Mouse (Mus musculus) cerebral cortex, adult 2 months (tissue): Measurements from ENCODE around the gene Cdhr1.

Experiments used
- WGBS: fragments of 180-500 bp; shearing (Covaris S2); methylation state at CpG from one replicate; pipeline ENCODE4 v1.1.7; 2018; 5-methylcytosine and 5-hydroxymethylcytosine counted together

Cdhr1 gene

DNA sequence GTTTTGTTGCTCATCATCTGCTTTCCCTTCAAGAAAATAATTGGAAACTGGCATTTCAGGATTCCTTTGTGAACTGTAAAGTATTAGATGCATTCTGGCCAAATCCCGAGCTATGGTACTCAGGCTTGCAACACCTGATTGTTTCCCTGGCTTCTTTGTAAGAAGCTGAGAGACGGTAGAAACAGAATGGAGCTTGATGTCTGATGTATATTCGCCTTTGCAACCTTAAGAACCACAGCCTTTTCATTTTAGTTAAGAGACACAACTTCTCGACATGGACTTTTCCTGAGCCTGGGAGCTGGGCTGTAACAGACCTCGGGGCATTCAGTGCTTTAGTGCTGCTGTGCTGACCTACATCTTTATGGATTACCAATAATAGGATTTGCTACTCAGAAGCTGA, 30.5 kb downstream of the Cdhr1 start, which contains the start of gene Lrit2:
TSS of gene Lrit2 (plus strand) at position 301 of the 400 bp plus-strand sequence.
- 81% methylated on average over 5 of the region's 5 CpGs for WGBS

- 21% methylated on average over 2 of the region's 2 CpGs for WGBS
Measured at GRCm38 (mm10) chr14:37066636-37067035, 31.5 kb downstream of the Cdhr1 start.

GRCm38 (mm10) chr14:37064849-37065248, 33.3 kb downstream of the Cdhr1 start:
- WGBS: 26% methylated on average over 2 of the region's 2 CpGs

DNA sequence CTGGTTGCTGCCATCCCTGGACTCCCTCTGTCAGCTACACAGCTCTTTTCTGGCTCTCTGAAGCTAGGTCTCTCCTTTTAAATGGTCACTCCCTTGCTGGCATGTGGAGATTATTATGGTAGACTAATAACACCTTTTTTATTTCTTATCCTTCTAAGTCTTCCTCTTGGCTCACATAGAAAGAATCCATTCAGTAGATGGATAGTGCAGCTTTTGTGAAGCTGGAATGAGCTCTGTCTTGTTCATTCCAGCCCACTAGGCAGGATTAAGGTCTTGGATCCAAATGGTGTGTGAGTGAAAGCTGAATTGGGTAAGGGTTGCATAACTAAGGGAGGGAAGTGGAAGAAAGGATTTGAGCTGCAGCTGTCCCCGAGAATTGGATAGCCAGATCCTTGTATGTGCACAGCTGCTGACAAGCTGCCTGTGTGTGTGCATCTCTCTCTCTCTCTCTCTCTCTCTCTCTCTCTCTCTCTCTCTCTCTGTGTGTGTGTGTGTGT, 49.2 kb downstream of the Cdhr1 start, which contains the start of gene Rgr:
TSS of gene Rgr (minus strand) at position 51 of the 497 bp plus-strand sequence.
- 44% methylated on average over 1 of the region's 1 CpGs for WGBS

DNA sequence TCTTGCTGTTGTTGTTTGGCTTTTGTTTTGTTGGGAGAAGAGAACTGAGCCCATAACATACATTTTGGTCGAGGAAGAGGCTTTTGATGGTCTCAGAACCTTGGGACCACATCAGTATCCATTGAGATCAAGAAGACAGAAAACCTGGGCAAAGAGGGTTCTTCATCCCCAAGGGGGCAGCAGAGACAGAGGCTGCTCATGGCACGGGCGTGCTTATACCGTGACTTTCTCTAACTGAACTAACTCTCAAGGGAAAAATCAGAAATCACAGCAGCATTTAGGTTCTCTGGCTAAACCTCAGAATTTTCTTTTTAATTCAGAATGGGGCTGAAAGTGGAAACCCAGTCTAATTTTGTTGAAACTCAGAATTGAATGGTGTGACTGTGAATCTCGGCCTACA, 63.7 kb downstream of the Cdhr1 start:
- 42% methylated on average over 5 of the region's 5 CpGs for WGBS

- WGBS: 10% methylated on average over 7 of the region's 7 CpGs
Measured at GRCm38 (mm10) chr14:37033241-37033640, 64.9 kb downstream of the Cdhr1 start.

GRCm38 (mm10) chr14:37032481-37033104, 65.6 kb downstream of the Cdhr1 start:
- WGBS: 35% methylated on average over 11 of the region's 11 CpGs

GRCm38 (mm10) chr14:37028555-37028954, 69.6 kb downstream of the Cdhr1 start:
- WGBS: 87% methylated on average over 3 of the region's 3 CpGs

GRCm38 (mm10) chr14:37027951-37028350, 70.2 kb downstream of the Cdhr1 start:
- 91% methylated on average over 3 of the region's 3 CpGs for WGBS
